Mouse (Mus musculus) liver, embryonic 16.5 days (tissue): ENCODE measurements around the gene Gkn1. TPM values are rescaled to one million over a fixed set of nuclear protein-coding genes. Genes with fewer than 3 reads are reported as not detected.

ENCODE experiments used
- ATAC-seq: fragments of 200-750 bp; cut with Nextera tagmentation; 2 replicates; pipeline ENCODE4 v1.8.0; 2017; ENCODE audit warnings: low read depth, mild to moderate bottlenecking, moderate number of reproducible peaks, moderate library complexity
- H3K27ac ChIP-seq: fragments of 300-500 bp; sonication (generic); 2 replicates; pipeline ENCODE4 v1.5.1; 2014; ENCODE audit warnings: mild to moderate bottlenecking, low read length
- H3K27me3 ChIP-seq: fragments of 300-500 bp; sonication (generic); 2 replicates; pipeline ENCODE4 v1.6.1; 2014; ENCODE audit warnings: low read depth, low read length, mixed read lengths; ENCODE audit not compliant: control insufficient read depth, insufficient read depth
- H3K36me3 ChIP-seq: fragments of 300-500 bp; sonication (generic); 2 replicates; pipeline ENCODE4 v1.6.1; 2014; ENCODE audit warnings: mild to moderate bottlenecking; ENCODE audit not compliant: control insufficient read depth, insufficient read depth
- H3K4me1 ChIP-seq: fragments of 300-500 bp; sonication (generic); 2 replicates; pipeline ENCODE4 v1.6.1; 2014; ENCODE audit warnings: low read depth, low read length, mixed read lengths; ENCODE audit not compliant: control insufficient read depth
- H3K4me2 ChIP-seq: fragments of 300-500 bp; sonication (generic); 2 replicates; pipeline ENCODE4 v1.6.1; 2014; ENCODE audit warnings: low read depth, low read length, mixed read lengths
- H3K4me3 ChIP-seq: fragments of 300-500 bp; sonication (generic); 2 replicates; pipeline ENCODE4 v1.5.1; 2014; ENCODE audit warnings: low read depth, mild to moderate bottlenecking, low read length
- H3K9ac ChIP-seq: fragments of 300-500 bp; sonication (generic); 2 replicates; pipeline ENCODE4 v1.6.1; 2014; ENCODE audit warnings: low read depth, low read length
- H3K9me3 ChIP-seq: fragments of 300-500 bp; sonication (generic); replicated peaks from 2 replicates; pipeline ENCODE4 v1.6.1; 2016; ENCODE audit warnings: low read length; ENCODE audit not compliant: control insufficient read depth
- WGBS: fragments of 180-500 bp; shearing (Covaris S2); extraction: QIAGEN DNeasy Blood & Tissue Kit; methylation state at CpG from one replicate; pipeline ENCODE4 v1.1.7; 2014; ENCODE audit not compliant: insufficient replicate concordance; 5-methylcytosine and 5-hydroxymethylcytosine counted together
- polyA plus RNA-seq: library from polyadenylated mRNA; unstranded; fragments of >200 nt; fragmentation: Nextera tagmentation; extraction: Ambion mirVana; gene quantifications from 2 replicates; pipeline ENCODE4 v1.2.1, GENCODE M21; 2015

The Gkn1 gene
- polyA plus RNA-seq, 1 experiment from 2014 or later: not detected

- H3K9me3 ChIP-seq: no peaks in the 10 kb centered on the region
- H3K4me3 ChIP-seq: no peak overlapping the region
- H3K27ac ChIP-seq: no peak overlapping the region
- H3K36me3 ChIP-seq: no peaks in the 10 kb centered on the region
- ATAC-seq: no peak
- no peaks in the 10 kb centered on the region for H3K27me3 ChIP-seq
- no peak overlapping the region for H3K9ac ChIP-seq
- 56% methylated on average over 4 of the region's 4 CpGs for WGBS
- no peaks in the 10 kb centered on the region for H3K4me1 ChIP-seq
- H3K4me2 ChIP-seq: no peak overlapping the region
Measured at GRCm38 (mm10) chr6:87301991-87302390, 48.8 kb downstream of the Gkn1 start.

Other genes starting within 250 kb of the Gkn1 start
- not detected in 2 replicates for gene D6Ertd527e, start 246.2 kb downstream of the Gkn1 start, polyA plus RNA-seq
- gene Antxr1, start 15.1 kb downstream of the Gkn1 start, polyA plus RNA-seq: 0.36 and 0.54 TPM in 2 replicates
- not detected in 2 replicates for gene Gkn2, start 22.4 kb upstream of the Gkn1 start, polyA plus RNA-seq
- not detected in 2 replicates for gene Gkn3, start 38.0 kb upstream of the Gkn1 start, polyA plus RNA-seq
- 0.15 TPM in 2 replicates for gene Bmp10, start 78.1 kb upstream of the Gkn1 start, polyA plus RNA-seq
- 4.7 and 5.1 TPM in 2 replicates for gene Arhgap25, start 182.3 kb upstream of the Gkn1 start, polyA plus RNA-seq
- 5.8 and 7.0 TPM in 2 replicates for gene Prokr1, start 239.8 kb upstream of the Gkn1 start, polyA plus RNA-seq